Mouse (Mus musculus): ENCODE measurements at regions not wholly inside any gene's neighbourhood (a gene's known extent, or its start where the extent isn't known, plus 50 kb on each side); places are given as distances from the start of the nearest gene placed in this dataset.

- Histone ChIP-seq H3K4me1 (replicated peaks; ENCODE audit: insufficient read depth, low read length) (no peaks in the 10 kb centered on the region), H3K36me3 (ENCODE audit: insufficient read depth, low read length) (no peaks in the 10 kb centered on the region), H3K9ac (ENCODE audit: low read depth, low read length) (no peak overlapping the region), H3K4me2 (ENCODE audit: low read length) (no peak overlapping the region), H3K27me3 (ENCODE audit: insufficient read depth, low read length) (no peaks in the 10 kb centered on the region), H3K9me3 (replicated peaks; ENCODE audit: low read length) (no peaks in the 10 kb centered on the region), H3K4me3 (replicated peaks; ENCODE audit: low read depth, low read length) (no peak overlapping the region), H3K27ac (no peak overlapping the region)
- ATAC-seq (replicated peaks; ENCODE audit: low FRiP score, low read depth) (peak; percentile 73), DNase-seq (ENCODE audit: low spot score) (peak; percentile 91)
- 1% methylated on average over 4 of the region's 4 CpGs for WGBS
- TF ChIP-seq CTCF (IDR thresholded peaks at IDR 0.05; ENCODE audit: low read depth), result peak; percentile 81
Observed at GRCm38 (mm10) chr5:148808426-148808825, 120.7 kb downstream of the Katnal1 start.

GRCm38 (mm10) chr5:148807612-148808011 is 121.5 kb downstream of the Katnal1 start:
- Histone ChIP-seq H3K9ac (ENCODE audit: low read depth, low read length) (no peak overlapping the region), H3K4me2 (ENCODE audit: low read length) (no peak overlapping the region), H3K4me1 (replicated peaks; ENCODE audit: insufficient read depth, low read length) (no peaks in the 10 kb centered on the region), H3K27me3 (ENCODE audit: insufficient read depth, low read length) (no peaks in the 10 kb centered on the region), H3K27ac (no peak overlapping the region), H3K36me3 (ENCODE audit: insufficient read depth, low read length) (no peaks in the 10 kb centered on the region), H3K9me3 (replicated peaks; ENCODE audit: low read length) (no peaks in the 10 kb centered on the region), H3K4me3 (replicated peaks; ENCODE audit: low read depth, low read length) (no peak overlapping the region)
- 98% methylated on average over 4 of the region's 4 CpGs for WGBS
- DNase-seq (ENCODE audit: low spot score) (no peak), ATAC-seq (replicated peaks; ENCODE audit: low FRiP score, low read depth) (no peak)
- peak; percentile 20; the same call in 1 of the 2 replicates for TF ChIP-seq CTCF (IDR thresholded peaks at IDR 0.05; ENCODE audit: low read depth)

GRCm38 (mm10) chr5:148805030-148805429 is 124.1 kb downstream of the Katnal1 start:
- no peak for DNase-seq (ENCODE audit: low spot score)
- no peaks in the 10 kb centered on the region for H3K27me3 ChIP-seq (ENCODE audit: insufficient read depth, low read length)
- 69% methylated on average over 3 of the region's 3 CpGs for WGBS

GRCm38 (mm10) chr5:148803772-148804171 is 125.3 kb downstream of the Katnal1 start:
- 0 out of 2 replicates have a peak, but pooled peaks cover under 1% of the 10 kb centered on the region for H3K4me1 ChIP-seq (replicated peaks; ENCODE audit: insufficient read depth, low read length)
- no peak overlapping the region for H3K4me3 ChIP-seq (replicated peaks; ENCODE audit: low read depth, low read length)
- H3K27ac ChIP-seq, result no peak overlapping the region
- no peaks in the 10 kb centered on the region for H3K9me3 ChIP-seq (replicated peaks; ENCODE audit: low read length)
- no peaks in the 10 kb centered on the region for H3K36me3 ChIP-seq (ENCODE audit: insufficient read depth, low read length)
- WGBS, result 87% methylated on average over 14 of the region's 14 CpGs
- TF ChIP-seq CTCF (IDR thresholded peaks at IDR 0.05; ENCODE audit: low read depth), result no peak
- no peak overlapping the region for H3K9ac ChIP-seq (ENCODE audit: low read depth, low read length)
- no peak overlapping the region for H3K4me2 ChIP-seq (ENCODE audit: low read length)
- no peak for ATAC-seq (replicated peaks; ENCODE audit: low FRiP score, low read depth)
- no peaks in the 10 kb centered on the region for H3K27me3 ChIP-seq (ENCODE audit: insufficient read depth, low read length)
- no peak for DNase-seq (ENCODE audit: low spot score)

More at GRCm38 (mm10) chr5:148805030-148805429, 124.1 kb downstream of the Katnal1 start:
- no peak overlapping the region for H3K4me2 ChIP-seq (ENCODE audit: low read length)
- no peak for TF ChIP-seq CTCF (IDR thresholded peaks at IDR 0.05; ENCODE audit: low read depth)
- H3K36me3 ChIP-seq (ENCODE audit: insufficient read depth, low read length), result no peaks in the 10 kb centered on the region
- H3K9ac ChIP-seq (ENCODE audit: low read depth, low read length), result no peak overlapping the region
- H3K4me1 ChIP-seq (replicated peaks; ENCODE audit: insufficient read depth, low read length), result no peaks in the 10 kb centered on the region
- no peaks in the 10 kb centered on the region for H3K9me3 ChIP-seq (replicated peaks; ENCODE audit: low read length)
- no peak overlapping the region for H3K27ac ChIP-seq
- no peak for ATAC-seq (replicated peaks; ENCODE audit: low FRiP score, low read depth)
- H3K4me3 ChIP-seq (replicated peaks; ENCODE audit: low read depth, low read length), result no peak overlapping the region

- Histone ChIP-seq H3K9ac (ENCODE audit: low read depth, low read length) (no peak overlapping the region), H3K9me3 (replicated peaks; ENCODE audit: low read length) (no peaks in the 10 kb centered on the region), H3K27ac (no peak overlapping the region), H3K4me1 (replicated peaks; ENCODE audit: insufficient read depth, low read length) (0 out of 2 replicates have a peak, but pooled peaks cover 3% of the 10 kb centered on the region), H3K4me2 (ENCODE audit: low read length) (no peak overlapping the region), H3K27me3 (ENCODE audit: insufficient read depth, low read length) (no peaks in the 10 kb centered on the region), H3K4me3 (replicated peaks; ENCODE audit: low read depth, low read length) (no peak overlapping the region), H3K36me3 (ENCODE audit: insufficient read depth, low read length) (no peaks in the 10 kb centered on the region)
- TF ChIP-seq CTCF (IDR thresholded peaks at IDR 0.05; ENCODE audit: low read depth), result no peak
- 58% methylated on average over 9 of the region's 9 CpGs for WGBS
- no peak; the same call in 1 of the 2 replicates for ATAC-seq (replicated peaks; ENCODE audit: low FRiP score, low read depth)
- DNase-seq (ENCODE audit: low spot score), result no peak
Observed at GRCm38 (mm10) chr5:148802720-148803119, 126.4 kb downstream of the Katnal1 start.

- ATAC-seq (replicated peaks; ENCODE audit: low FRiP score, low read depth) (no peak), DNase-seq (ENCODE audit: low spot score) (no peak)
- Histone ChIP-seq H3K9ac (ENCODE audit: low read depth, low read length) (no peak overlapping the region), H3K27ac (no peak overlapping the region), H3K4me2 (ENCODE audit: low read length) (no peak overlapping the region), H3K27me3 (ENCODE audit: insufficient read depth, low read length) (no peaks in the 10 kb centered on the region), H3K4me3 (replicated peaks; ENCODE audit: low read depth, low read length) (no peak overlapping the region), H3K4me1 (replicated peaks; ENCODE audit: insufficient read depth, low read length) (0 out of 2 replicates have a peak, but pooled peaks cover 3% of the 10 kb centered on the region), H3K36me3 (ENCODE audit: insufficient read depth, low read length) (no peaks in the 10 kb centered on the region), H3K9me3 (replicated peaks; ENCODE audit: low read length) (no peaks in the 10 kb centered on the region)
- TF ChIP-seq CTCF (IDR thresholded peaks at IDR 0.05; ENCODE audit: low read depth), result no peak
- 59% methylated on average over 6 of the region's 6 CpGs for WGBS
Observed at GRCm38 (mm10) chr5:148798541-148798940, 130.6 kb downstream of the Katnal1 start.

GRCm38 (mm10) chr5:148796072-148796471 is 133.0 kb downstream of the Katnal1 start:
- Histone ChIP-seq H3K9me3 (replicated peaks; ENCODE audit: low read length) (no peaks in the 10 kb centered on the region), H3K36me3 (ENCODE audit: insufficient read depth, low read length) (no peaks in the 10 kb centered on the region), H3K4me3 (replicated peaks; ENCODE audit: low read depth, low read length) (no peak overlapping the region), H3K27me3 (ENCODE audit: insufficient read depth, low read length) (no peaks in the 10 kb centered on the region), H3K4me2 (ENCODE audit: low read length) (no peak overlapping the region), H3K27ac (no peak overlapping the region), H3K4me1 (replicated peaks; ENCODE audit: insufficient read depth, low read length) (0 out of 2 replicates have a peak, but pooled peaks cover 8% of the 10 kb centered on the region), H3K9ac (ENCODE audit: low read depth, low read length) (no peak overlapping the region)
- ATAC-seq (replicated peaks; ENCODE audit: low FRiP score, low read depth) (no peak), DNase-seq (ENCODE audit: low spot score) (peak; percentile 68)
- no peak for TF ChIP-seq CTCF (IDR thresholded peaks at IDR 0.05; ENCODE audit: low read depth)
- 22% methylated on average over 4 of the region's 4 CpGs for WGBS
